Mouse (Mus musculus) right cerebral cortex, postnatal 36 days (tissue): ENCODE data around the gene Nop2.
"Not testable (repeated sequence)": the region's sequence is repeated elsewhere in the genome, so short reads cannot be mapped to it uniquely, and the experiment has no call there.

ENCODE experiments used
- DNase-seq, 2 experiments: peaks; one replicate each; pipeline ENCODE4 v3.0.0; 2022; ENCODE audit warnings: low spot score in 2 of 2, mixed read lengths in 1 of 2

The Nop2 gene

DNA sequence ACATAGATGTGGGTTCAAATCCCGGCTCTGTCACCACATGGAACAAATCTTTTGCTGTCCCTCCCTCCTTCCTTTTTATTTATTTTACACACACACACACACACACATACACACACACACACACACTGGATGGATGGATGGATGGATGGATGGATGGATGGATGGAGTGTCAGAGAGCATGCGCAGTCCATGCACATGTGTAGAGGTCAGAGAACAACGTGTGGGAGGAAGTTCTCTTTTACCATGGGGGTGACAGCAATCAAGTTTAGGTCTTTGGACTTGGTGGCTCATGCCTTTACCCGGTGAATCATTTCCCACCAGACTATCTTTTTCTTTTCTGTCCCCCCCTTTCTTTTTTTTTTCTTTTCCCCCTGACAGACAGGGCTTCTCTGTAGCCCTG, 22.0 kb downstream of the Nop2 start:
- DNase-seq = no peak

- DNase-seq = no peak
These were observed 22.8 kb downstream of the Nop2 start for GRCm38 (mm10) chr6:125154550-125154949.

GRCm38 (mm10) chr6:125155262-125155661, 23.6 kb downstream of the Nop2 start:
- no peak for DNase-seq

DNA sequence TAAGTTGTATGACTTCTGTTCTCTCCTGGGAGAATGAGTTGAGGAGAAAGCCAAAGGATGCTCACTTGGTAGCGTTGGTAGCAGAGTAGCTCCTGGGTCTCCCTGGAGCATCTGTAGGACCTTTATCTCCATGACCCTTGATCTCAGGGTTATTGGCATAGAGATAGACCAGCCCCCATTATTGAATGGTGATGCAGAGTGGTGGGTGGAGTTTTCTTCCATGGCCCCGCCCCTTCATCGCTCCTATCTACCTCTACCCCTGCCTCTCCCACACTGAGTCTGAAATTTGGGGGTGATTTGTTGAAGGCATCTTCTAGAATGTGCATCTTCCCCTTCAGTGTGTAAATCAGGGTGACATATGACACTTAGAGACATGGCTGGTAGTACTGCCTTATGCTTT, 24.8 kb downstream of the Nop2 start:
- DNase-seq = no peak

GRCm38 (mm10) chr6:125156903-125157614, 25.4 kb downstream of the Nop2 start:
- DNase-seq = no peak

GRCm38 (mm10) chr6:125158944-125159492, 27.3 kb downstream of the Nop2 start:
- DNase-seq = no peak

DNA sequence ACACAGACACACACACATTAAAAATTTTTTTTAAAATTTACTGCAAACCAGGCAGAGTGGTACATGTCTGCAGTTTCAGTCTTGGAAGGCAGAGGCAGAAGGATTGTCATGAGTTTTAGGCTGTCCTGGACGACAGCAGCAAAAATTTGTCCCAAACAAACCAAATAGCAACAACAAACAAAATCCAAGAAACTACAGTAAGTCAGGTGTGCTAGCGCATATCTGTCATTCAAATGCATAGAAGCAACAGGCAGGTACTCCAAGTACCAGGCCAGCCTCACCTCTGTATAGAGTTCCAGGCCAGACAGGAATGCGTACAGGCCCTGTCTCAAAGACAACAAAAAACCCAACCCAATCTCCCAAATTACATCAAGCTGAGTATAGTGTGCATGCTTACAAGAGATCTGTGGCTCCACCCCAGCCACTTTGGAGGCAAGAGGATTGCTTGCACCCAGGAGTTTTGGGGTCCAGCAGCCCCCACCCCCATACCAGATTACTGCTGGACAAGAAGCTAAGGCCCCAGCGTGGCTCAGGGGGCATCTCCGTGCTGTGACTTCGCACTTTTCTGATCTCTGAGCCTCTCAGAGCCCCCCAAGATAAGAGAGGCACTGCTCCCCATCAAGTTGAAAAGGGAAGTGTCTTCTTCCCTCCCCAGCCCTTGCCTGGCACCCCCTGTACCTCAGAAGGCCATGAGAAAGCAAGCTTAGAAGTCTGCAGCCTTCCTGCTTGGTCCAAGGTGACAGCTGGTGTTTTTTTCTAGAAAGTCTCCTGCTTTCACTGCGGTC, 28.3 kb downstream of the Nop2 start:
- DNase-seq = no peak

- DNase-seq = no peak
These were observed 28.8 kb downstream of the Nop2 start for GRCm38 (mm10) chr6:125160558-125160853.

- peak in 1 of 2 experiments; percentile 68 for DNase-seq
These were observed 29.4 kb downstream of the Nop2 start for GRCm38 (mm10) chr6:125160854-125161760.

DNA sequence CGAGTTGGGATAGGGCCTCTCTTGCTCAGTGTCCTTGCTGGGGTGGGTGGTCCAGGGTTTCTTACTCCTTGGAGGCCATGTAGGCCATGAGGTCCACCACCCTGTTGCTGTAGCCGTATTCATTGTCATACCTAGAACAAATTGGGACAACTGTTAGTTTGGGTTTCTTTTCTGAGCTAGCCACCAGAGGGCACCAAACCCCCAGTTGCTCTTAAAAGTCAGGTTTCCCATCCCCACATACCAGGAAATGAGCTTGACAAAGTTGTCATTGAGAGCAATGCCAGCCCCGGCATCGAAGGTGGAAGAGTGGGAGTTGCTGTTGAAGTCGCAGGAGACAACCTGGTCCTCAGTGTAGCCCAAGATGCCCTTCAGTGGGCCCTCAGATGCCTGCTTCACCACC, 30.3 kb downstream of the Nop2 start:
- not testable (repeated sequence) for DNase-seq

DNA sequence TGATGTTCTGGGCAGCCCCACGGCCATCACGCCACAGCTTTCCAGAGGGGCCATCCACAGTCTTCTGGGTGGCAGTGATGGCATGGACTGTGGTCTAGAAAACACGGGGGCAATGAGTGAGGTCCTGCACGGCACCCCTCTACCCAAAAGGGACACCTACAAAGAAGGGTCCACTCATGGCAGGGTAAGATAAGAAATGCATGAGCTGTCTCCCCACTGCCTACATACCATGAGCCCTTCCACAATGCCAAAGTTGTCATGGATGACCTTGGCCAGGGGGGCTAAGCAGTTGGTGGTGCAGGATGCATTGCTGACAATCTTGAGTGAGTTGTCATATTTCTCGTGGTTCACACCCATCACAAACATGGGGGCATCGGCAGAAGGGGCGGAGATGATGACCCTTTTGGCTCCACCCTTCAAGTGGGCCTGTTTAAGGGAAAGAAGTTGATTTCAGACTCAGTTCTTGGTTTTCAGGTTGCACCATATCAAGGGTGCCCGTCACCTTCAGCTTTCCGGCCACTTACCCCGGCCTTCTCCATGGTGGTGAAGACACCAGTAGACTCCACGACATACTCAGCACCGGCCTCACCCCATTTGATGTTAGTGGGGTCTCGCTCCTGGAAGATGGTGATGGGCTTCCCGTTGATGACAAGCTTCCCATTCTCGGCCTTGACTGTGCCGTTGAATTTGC, 31.1 kb downstream of the Nop2 start:
- not testable (repeated sequence) for DNase-seq

- DNase-seq = no peak
These were observed 32.3 kb downstream of the Nop2 start for GRCm38 (mm10) chr6:125163801-125164657.

DNA sequence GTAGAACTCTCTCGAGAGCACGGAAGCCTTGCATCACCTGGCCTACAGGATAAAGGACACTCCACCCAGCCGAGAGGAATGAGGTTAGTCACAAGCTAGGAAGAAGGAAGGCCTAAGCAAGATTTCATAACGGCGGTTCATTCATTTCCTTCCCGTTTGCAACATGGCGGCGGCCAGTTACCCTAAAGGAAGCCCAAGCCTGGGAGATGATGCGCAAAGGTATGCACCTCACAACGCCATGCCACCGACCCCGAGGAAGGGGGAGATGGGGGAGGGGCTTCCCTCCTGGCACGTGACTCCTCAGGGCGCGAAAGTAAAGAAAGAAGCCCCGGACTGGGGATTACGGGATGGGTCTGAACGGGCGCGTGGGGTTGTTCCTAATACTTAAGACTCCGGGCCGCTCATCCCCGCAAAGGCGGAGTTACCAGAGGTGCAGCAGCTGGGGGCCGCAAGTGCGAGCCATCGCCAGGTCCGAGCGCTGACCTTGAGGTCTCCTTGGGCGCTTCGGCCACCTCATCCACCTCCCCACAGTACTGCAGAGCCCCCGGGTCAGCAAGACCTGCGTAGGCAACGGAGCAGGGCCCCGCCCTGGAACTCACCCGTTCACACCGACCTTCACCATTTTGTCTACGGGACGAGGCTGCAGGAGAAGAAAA, 33.1 kb downstream of the Nop2 start:
- DNase-seq = no peak

DNA sequence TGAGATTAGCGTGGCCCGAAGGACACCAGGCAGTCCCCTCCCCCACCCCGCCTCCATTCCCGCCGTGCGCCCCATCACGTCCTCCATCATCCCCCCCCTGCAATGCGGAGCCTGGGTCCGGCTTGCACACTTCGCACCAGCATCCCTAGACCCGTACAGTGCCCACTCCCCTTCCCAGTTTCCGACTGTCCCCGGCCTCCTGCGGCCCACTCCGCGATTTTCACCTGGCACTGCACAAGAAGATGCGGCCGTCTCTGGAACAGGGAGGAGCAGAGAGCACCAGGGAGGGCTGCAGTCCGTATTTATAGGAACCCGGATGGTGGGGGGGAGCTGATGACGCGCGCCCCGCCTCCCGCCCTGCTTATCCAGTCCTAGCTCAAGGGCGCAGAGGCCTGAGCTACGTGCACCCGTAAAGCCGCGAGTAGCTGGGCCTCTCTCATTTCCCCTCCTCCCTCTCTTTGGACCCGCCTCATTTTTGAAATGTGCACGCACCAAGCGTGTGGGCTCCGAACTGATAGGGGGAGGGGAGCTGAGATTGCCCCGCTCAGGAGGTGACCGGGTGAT, 33.7 kb downstream of the Nop2 start:
- DNase-seq = peak; percentile 98

DNA sequence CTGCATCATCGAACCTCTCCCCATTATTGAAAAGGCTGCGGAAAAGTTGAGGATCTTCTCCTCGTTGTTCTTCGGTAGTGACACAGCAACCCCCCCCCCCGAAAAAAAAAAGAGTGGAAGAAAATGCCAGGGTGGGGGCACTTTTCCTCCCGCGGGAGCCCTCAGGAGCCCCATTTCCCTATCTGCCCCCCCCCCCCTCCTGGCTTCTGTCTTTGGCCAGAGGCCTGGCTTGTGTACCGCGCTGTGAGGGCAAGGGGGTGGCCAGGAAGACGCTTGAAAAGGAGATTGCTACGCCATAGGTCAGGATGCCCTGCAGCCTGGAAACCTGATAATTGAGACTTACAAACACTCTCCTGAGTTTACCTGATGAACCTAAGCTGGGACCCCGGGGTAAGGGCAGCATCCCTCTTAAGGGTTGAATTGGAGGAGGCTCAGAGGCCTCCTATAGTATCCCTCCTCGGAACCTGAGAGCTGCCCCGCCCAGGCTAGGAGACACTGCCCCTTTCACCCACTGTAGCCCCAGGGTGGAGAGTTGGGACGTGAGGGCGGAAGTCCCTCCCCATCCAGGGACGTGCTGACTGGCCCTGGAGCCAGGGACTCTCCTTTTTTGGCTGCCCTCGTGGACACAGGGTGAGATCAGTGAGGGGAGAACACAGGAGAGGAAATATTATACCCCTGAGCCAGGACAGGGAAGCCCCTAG, 34.5 kb downstream of the Nop2 start, which contains the start of gene Gapdh:
Gapdh (minus strand) TSS at position 417 of the 701 bp plus-strand sequence.
- DNase-seq = no peak

DNA sequence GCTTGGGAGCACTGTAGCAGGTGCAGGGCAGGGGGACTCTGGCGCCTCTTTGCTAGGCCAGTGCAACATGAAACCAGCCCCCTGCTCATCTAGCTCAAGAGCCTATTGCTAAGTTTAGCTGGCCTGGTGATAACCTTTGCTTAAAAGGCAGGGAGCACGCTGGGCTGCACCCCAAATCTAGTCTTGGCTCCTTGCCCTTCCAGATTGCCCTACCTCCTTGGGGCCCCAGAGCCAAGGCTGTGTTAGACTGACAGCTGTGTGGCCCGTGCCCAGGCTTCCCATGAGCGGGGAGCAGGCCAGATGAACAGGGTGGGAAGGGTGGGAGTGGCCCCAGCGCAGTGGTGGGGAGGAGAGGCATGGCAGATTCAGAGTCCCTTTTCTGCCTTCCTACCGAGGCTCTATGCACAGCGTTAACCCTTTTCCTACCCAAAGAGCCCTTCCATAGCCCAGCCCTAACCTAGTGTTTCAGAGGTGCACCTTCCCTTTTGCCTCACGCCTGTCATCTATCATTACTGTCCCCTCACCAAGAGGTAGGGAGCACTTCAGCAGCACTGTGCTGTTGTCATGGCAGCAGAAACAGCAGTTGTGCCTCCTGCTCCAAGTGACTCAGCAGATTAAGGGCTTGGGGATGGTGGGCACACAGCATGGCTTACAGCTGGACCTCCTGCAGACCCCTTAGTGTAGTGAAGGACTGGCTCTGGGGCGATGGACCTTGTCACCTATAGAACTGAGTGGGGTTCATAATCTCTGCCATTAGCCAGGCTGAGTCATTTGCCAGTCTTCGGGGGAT, 35.3 kb downstream of the Nop2 start:
- DNase-seq = no peak

DNA sequence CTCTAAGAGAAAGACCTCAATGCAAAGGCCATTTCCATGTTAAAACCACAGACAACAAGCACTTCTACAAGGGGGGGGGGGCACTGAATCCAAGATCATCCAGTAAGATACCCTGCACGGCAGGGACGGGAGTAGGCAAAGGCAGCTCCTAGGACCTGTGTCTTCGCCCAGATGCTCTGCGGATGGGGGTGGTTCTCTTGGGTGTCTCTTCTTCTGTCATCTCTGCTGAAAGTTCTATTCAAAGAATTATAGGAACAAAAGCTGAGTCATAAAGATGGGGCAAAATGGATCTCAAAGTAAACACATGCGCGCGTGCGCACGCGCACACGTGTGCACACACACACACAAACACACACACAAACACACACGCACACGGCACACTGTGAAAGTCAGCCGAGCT, 36.4 kb downstream of the Nop2 start:
- DNase-seq = no peak

DNA sequence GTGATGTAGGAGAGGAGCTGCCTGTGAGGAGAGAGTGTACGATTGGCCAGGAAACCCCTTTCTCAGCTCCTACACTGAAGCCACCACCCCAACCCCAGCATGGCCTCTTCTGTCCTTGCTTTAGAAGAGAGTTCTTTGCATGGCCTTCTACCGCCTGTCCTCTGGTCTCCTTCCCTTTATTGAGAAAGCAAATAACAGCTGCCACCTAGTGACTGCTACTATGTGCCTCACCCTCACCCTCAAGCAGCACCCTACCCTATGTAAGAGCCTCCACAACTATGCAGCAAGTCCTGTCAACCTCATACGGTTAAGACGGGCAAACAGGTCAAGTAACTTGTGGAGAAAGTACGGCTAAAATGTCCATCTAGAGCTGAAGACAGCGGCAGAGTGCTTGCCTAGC, 38.5 kb downstream of the Nop2 start:
- DNase-seq = no peak
